Mouse (Mus musculus) mature B cell (primary cell): Measurements from ENCODE around the gene Adgrf3.

ENCODE experiments used
- in situ Hi-C: fragments of 300-500 bp; cut with MboI; formaldehyde crosslinking; loops from 2 replicates; pipeline ENCODE4 v1.14.3; 2019

Gene Adgrf3

GRCm38 (mm10) chr5:30152007-30152406, 53.5 kb downstream of the Adgrf3 start:
- in situ Hi-C loops: no loop called here

DNA sequence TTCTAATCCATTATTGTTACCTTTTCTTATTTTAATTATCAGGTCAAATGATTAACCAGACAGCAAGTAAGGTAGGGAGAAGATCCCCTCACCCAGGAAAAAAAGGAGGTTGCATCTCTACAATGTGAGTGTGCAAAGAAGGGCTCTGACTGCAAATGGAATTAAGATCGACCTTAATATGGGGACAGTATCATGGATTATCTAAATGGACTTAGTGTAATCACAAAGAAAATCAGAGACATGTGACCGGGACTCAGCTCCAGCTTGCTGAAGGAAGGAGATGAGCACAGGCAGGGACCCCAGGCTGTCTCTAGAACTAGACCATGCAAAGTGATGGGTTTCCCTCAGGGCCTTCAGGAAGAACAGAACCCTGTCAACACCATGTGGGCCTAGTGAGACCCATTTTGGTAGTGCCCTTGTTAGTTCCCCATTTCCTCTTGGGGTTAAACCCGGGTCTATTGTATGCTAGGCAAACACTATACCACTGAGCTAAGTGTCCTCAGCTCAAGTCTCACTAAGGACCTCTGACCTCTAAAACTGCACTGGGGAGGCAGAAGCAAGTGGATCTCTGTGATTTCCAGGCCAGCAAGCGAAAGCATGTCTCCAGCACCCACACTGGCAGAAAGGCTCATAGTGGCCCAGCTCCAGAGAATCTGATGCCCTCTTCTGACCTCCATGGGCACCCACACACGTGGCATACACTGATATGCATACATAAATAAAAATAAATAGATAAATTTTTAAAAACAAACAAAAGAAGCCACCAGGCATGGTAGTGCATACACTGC, 57.2 kb downstream of the Adgrf3 start:
- in situ Hi-C loops: no loop called here

DNA sequence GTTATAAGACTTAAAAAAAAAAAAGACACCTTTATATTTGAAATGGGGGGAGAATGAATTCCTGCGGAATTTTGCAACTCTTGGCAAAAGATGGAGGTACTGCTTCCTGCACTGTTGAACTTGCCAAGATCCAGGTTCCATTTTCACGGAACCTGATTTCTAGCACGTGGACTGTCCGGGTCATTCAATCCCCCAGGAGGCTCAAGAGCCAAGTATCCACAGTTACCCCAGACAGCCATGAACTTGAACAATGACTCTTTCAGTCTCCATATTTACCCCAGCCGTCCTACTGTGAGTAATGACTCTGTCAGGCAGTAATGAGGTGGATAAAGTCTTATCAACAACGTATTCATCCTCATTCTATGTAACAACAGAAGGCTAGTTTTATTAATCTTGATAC, 59.0 kb downstream of the Adgrf3 start:
- in situ Hi-C loops: no loop called here
